Mouse (Mus musculus): ENCODE results near the gene Ttll5.
A peak's percentile ranks its signal among the peaks of the same experiment; 100 is the strongest.

Gene Ttll5

GRCm38 (mm10) chr12:86071432-86071831 lies 247.0 kb downstream of the Ttll5 start:
- DNase-seq, result peak; percentile 89

- peak; percentile 45 for DNase-seq
These were observed 250.2 kb downstream of the Ttll5 start for GRCm38 (mm10) chr12:86074681-86075080.

GRCm38 (mm10) chr12:86075358-86075757 lies 250.9 kb downstream of the Ttll5 start:
- DNase-seq, result no peak

GRCm38 (mm10) chr12:86076321-86076901 lies 252.0 kb downstream of the Ttll5 start:
- peak; percentile 49 for DNase-seq

- DNase-seq, result peak; percentile 60
These were observed 252.9 kb downstream of the Ttll5 start for GRCm38 (mm10) chr12:86077322-86077721.

GRCm38 (mm10) chr12:86077736-86078135 lies 253.3 kb downstream of the Ttll5 start:
- DNase-seq, result no peak

- peak; percentile 32 for DNase-seq
These were observed 253.7 kb downstream of the Ttll5 start for GRCm38 (mm10) chr12:86078176-86078552.

GRCm38 (mm10) chr12:86078553-86079201 lies 254.2 kb downstream of the Ttll5 start, which contains the start of gene Tgfb3:
Gene Tgfb3 (minus strand): TSS chr12:86079041.
- peak; percentile 85 for DNase-seq

- peak; percentile 93 for DNase-seq
These were observed 254.8 kb downstream of the Ttll5 start for GRCm38 (mm10) chr12:86079202-86079667.

GRCm38 (mm10) chr12:86082481-86083012 lies 258.1 kb downstream of the Ttll5 start, which contains the start of gene Ift43:
Gene Ift43 (plus strand): TSS chr12:86082541.
- peak; percentile 93 for DNase-seq

- no peak for DNase-seq
These were observed 261.4 kb downstream of the Ttll5 start for GRCm38 (mm10) chr12:86085873-86086272.

- DNase-seq, result no peak
These were observed 262.1 kb downstream of the Ttll5 start for GRCm38 (mm10) chr12:86086550-86086949.

GRCm38 (mm10) chr12:86088042-86088441 lies 263.6 kb downstream of the Ttll5 start:
- DNase-seq, result no peak

- DNase-seq, result no peak
These were observed 266.3 kb downstream of the Ttll5 start for GRCm38 (mm10) chr12:86090764-86091163.

GRCm38 (mm10) chr12:86091601-86092132 lies 267.2 kb downstream of the Ttll5 start:
- peak; percentile 53 for DNase-seq

- no peak for DNase-seq
These were observed 269.6 kb downstream of the Ttll5 start for GRCm38 (mm10) chr12:86094075-86094474.

GRCm38 (mm10) chr12:86095806-86096205 lies 271.3 kb downstream of the Ttll5 start:
- no peak for DNase-seq

GRCm38 (mm10) chr12:86097781-86098180 lies 273.3 kb downstream of the Ttll5 start:
- no peak for DNase-seq

GRCm38 (mm10) chr12:86100711-86101110 lies 276.3 kb downstream of the Ttll5 start:
- DNase-seq, result no peak

GRCm38 (mm10) chr12:86102686-86103085 lies 278.2 kb downstream of the Ttll5 start:
- DNase-seq, result no peak

GRCm38 (mm10) chr12:86103391-86103790 lies 278.9 kb downstream of the Ttll5 start:
- DNase-seq, result no peak

GRCm38 (mm10) chr12:86103852-86104251 lies 279.4 kb downstream of the Ttll5 start:
- DNase-seq, result no peak

- DNase-seq, result no peak
These were observed 279.8 kb downstream of the Ttll5 start for GRCm38 (mm10) chr12:86104297-86104696.

GRCm38 (mm10) chr12:86105546-86105945 lies 281.1 kb downstream of the Ttll5 start:
- DNase-seq, result peak; percentile 47
